Mouse (Mus musculus): ENCODE measurements around the gene Atp8a1.

- TF ChIP-seq CTCF (IDR thresholded peaks at IDR 0.05) (no peak), EP300 (IDR thresholded peaks at IDR 0.05) (no peak)
Measured at GRCm38 (mm10) chr5:67701641-67702040, 145.6 kb downstream of the Atp8a1 start.

Measured in lung, postnatal 0 days (tissue).